Mouse (Mus musculus): ENCODE data around the gene Rbm46.

DNA sequence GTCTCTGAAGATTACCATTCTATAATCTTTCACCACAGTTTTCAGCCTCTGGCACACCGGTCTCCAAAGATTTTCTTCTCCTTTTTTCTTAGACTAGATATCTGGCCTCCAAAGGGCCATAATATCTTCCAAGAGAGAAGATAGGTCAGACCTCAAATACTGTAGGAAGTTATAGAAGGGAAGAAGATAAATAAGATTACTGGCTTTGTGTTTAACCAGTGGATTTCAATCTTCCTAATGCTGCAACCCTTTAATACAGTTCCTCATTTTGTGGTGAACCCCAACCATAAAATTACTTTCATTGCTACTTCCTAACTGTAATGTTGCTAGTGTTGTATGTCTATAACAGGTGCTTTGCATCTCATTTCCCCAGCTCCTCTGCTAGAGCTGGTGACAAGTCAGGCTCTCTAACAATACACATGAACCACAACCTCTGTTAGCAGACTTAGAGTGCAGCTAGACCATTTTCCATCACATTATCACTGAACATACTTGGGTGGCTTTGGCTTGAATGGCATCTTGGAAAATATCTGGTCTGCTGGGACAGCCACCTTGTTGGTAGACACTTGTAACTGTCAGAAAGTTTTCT is 67.9 kb downstream of the Rbm46 start:
- no peak for TF ChIP-seq EP300 (IDR thresholded peaks at IDR 0.05; ENCODE audit: insufficient read depth, low read depth, low read length)
- TF ChIP-seq CTCF (IDR thresholded peaks at IDR 0.05): no peak
- TF ChIP-seq POLR2A (IDR thresholded peaks at IDR 0.05; ENCODE audit: insufficient read depth, low read depth, low read length): no peak
